Mouse (Mus musculus) spleen, adult 2 months (tissue): Measurements from ENCODE around the gene Sdc4.

ENCODE experiments used
- CTCF ChIP-seq: fragments of 200-500 bp; IDR thresholded peaks from 2 replicates; pipeline ENCODE4 v1.5.1; 2011; ENCODE audit warnings: mild to moderate bottlenecking, inconsistent platforms; ENCODE audit not compliant: insufficient read depth, insufficient read length, insufficient replicate concordance; ENCODE audit errors: extremely low read depth
- POLR2A ChIP-seq: fragments of 200-500 bp; IDR thresholded peaks from 2 replicates; pipeline ENCODE4 v1.6.1; 2011; ENCODE audit warnings: low read depth, low read length, inconsistent platforms

DNA sequence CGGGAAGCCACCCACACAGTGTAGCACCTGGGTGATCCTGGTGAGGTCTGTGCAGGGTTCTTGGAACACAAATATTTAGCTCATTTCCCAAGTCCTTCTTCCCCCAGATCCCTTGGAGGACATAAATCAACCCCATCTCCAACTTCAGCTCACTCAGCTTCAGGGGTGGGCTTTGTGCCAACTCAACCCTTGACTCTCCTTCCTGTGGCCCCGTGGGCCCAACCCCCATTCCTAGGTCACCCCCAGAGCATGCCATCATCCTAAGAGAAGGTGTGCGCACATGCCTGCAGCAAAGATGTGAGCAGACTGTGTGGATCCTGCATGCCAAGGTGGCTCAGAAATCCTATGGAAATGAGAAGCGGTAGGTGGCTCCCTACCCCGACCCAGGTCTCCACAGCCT lies 38.2 kb downstream of the Sdc4 start:
- TF ChIP-seq CTCF: no peak
- no peak for TF ChIP-seq POLR2A
